Mouse (Mus musculus) gastrocnemius, postnatal 25 days (tissue): ENCODE measurements at regions not wholly inside any gene's neighbourhood (a gene's known extent, or its start where the extent isn't known, plus 50 kb on each side); places are given as distances from the start of the nearest gene placed in this dataset.
"Not testable (repeated sequence)": the region's sequence is repeated elsewhere in the genome, so short reads cannot be mapped to it uniquely, and the experiment has no call there.

ENCODE experiments used
- DNase-seq: peaks from one replicate; pipeline ENCODE4 v3.0.0; 2022

DNA sequence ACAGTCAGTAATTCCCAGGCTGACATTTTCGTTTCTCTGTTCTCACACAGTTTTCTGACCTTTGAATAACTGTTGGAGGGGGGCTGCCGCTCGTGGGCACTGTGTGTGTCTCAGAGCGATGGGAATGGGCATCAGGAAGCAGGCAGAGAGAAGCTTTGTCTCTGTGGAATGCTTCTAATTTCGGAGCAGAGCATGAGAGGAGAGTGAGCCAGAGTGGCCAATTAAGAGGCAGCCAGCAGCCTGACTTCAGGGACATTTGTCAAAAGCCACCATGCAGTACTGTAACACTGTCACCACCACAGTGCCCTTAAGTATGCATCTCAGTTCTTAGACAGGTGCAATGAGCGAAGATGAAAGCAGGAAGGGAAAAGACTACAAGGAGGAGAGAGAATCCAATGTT lies 592.1 kb downstream of the Dcdc2c start:
- no peak for DNase-seq

DNA sequence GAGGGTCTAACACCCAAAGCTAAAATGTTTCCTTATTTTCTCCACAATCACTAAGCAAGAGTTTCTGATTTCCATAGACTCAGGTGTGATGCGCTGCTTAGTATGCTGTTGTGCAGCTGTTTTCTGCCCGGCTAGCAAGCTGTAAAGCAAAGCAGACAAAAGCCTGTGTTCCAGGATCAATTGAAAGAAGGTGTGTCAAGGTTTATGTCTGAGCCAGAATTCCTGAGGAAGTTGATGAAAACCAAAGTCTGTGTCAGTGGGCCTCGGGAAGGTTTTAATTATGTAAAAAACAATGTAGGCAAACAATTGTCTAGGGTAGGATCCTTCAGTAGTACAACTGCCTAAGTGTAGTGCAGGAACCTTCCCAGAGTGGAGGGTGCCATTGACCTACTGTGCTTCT lies 604.6 kb downstream of the Dcdc2c start:
- DNase-seq, result no peak

DNA sequence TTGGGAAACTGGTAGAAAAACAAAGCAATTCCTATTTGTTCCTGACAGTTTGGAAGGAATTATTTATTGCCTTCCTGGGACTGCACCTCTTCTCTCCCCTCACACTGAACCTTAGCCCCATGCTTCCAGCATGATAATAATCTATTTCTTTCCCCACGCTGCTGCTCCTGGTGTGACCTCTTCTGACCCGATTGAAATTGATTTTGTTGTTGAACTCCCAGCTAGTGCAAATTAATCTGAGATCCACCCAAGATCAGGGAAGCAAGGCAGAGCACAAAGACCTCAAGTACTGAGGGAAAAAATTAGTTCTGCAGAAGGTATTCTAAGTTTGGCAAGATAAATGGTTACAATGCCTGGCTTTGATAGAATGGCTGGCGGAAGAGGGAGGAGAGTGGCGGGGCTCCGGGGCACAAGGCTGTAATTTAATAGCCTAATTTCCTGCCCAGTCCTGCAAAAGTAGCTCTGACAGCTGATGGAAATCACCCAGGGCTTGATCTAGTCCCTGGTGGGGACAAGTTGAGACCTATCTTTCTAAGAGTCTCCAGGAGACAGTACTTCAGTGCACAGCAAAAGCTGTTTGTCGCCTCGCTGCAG lies 604.6 kb upstream of the Sox11 start:
- no peak for DNase-seq

DNA sequence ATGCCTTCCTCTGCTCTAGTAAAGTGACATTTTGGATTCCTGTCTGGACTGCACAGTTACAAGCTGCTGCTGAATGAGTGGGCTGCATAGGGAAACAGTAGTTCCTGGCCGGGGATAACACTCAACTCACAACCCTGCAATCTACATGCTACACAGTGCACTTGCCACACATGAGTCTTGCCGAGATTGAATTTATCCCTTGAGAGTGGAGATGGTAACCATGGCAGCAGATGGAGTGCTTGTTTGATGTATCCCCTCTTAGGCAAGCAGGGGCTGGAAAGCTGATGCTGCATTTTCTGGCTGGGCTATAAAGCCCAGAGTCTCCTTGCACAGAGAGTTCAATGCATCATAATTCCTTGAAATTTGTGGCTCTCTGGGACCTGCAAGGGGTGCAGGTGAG lies 603.0 kb upstream of the Sox11 start:
- no peak for DNase-seq

DNA sequence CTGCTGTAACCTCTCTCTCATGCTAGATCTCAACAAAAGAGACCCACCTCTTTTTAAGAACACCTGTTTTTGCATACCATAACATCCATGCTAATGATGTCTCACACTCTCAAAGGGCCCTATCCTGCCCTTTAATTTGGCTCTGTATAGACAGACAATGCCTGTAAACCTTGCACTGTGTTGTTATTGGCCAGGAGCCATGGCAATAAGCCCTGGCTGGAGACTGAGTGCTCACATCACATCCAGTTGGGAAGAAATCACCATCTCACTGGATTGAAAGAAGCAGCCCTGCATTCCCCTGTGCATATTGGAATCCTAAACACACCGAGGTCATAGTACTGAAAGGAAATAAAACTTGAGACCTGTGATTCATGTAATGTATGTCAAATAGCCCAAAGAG lies 598.7 kb upstream of the Sox11 start:
- no peak for DNase-seq

DNA sequence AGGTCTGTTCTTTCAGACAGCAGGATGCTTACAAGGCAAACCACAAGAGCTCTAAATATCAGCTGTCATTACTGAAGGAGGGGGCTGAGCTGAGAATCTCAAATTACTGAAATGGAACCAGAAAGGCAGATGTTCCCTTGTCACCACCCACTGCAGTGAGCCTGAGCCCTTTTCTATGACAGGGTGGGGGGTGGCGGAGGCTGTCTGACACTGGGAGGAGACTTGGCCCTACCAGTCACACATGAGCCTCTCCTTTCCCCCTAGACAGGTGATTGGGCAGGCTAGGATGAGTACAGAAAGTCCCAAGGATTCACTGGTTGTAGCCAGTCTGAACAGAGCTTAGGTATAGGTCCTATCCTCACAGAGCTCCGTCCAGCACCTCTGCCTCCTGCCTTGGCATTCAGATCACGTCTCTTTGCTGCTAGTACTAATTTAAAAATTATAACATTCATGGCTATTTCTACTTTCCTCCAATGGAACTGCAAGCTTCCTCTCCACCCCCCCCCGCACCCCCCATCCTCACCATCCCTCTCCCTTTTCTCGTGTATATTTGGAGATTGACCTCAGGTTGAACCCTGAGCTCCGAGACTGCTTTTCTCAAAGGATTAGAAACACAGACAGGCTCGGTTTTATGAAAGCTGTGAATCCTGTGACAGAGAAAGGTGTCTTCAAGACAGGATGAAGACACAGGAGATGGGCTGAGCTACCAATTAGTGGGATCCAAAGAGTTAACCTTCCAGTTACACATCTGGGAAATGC lies 590.2 kb upstream of the Sox11 start:
- peak; percentile 18 for DNase-seq

DNA sequence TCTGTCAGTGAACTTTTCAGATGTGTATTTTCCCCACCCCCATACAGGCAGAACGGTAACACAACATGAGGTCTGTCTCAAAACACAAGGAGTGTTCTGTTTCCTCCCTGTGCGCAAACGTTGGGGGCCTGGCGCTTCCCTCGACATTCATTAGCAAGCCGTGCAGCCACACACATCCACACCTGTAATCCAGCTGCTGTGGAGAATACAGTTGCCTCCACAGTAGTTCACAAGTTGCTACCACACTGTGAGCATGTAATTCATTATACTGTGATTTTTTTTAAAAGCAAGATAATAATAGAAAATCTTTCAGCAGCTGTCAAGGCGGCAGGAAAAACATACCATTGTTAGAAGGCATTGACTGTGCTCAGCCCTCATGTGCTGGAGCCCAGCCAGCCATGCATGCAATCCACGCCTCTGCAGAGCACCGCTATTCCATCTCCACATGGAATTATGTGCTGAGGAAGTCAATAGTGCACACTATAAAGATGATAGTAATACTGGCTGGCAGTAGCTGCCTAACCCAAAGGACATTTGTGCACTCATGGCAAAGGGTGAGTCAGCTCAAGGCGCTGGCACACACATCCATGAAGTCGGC lies 586.1 kb upstream of the Sox11 start:
- no peak for DNase-seq

DNA sequence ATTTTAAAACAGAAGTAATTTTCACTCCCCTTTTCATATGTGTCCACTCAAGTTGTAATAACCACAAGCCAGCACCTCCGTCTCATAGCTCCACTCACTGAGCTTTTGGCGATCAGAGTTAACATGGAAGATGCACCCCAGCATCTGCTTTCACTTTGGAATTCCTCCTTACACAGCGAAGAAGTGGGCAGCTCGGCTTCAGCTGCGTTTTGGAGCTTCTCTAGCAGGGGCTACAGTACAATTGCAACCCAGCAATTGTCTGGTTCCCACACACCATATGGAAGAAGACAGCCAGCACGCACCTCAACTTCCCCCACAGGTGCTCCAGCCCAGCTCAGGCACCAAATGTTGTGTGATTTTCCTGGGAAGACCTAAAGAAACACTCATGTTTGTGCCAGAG lies 584.4 kb upstream of the Sox11 start:
- DNase-seq, result no peak

DNA sequence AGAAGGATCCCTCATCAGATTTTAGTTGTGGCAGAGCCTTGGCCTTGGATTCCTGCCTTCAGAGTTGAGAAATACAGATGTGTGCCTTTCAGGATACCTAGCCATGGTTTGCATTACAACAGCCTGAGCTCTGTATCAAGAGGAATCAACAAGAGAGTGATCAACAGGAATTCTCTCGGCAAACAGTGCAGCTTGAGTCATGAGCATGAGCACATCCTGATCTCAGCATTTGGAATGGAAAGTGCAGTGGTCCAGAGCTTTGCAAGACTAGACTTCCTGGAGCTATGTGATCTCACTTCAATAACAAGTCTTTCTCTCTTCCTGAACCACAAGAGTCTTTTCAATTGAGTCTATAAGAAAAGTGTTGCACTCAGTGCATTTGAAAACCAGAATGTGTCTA lies 578.2 kb upstream of the Sox11 start:
- DNase-seq, result no peak

DNA sequence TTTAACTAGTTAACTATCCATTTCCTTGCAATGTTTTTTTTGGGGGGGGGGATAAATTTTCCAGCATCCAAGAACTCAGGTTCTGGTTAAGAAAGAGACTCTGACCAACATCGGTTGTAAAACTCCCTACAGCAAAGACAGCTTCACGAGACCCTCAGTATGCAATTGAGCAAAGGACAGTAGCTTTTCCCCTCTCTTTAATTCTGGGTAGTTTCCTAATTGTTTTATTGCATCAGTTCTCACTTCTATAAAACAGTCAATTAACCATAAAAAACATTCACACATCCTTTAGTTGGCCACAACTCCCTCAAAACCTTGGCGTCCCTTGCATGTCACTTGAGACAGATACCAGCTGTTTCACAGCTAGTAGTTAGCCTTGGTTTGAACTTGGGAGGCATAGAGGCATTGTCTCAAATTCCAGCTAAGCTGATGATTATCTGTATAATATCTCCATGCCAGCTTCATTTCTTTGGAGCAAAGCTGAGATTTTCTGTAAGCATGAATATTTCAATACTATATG lies 574.1 kb upstream of the Sox11 start:
- no peak for DNase-seq

DNA sequence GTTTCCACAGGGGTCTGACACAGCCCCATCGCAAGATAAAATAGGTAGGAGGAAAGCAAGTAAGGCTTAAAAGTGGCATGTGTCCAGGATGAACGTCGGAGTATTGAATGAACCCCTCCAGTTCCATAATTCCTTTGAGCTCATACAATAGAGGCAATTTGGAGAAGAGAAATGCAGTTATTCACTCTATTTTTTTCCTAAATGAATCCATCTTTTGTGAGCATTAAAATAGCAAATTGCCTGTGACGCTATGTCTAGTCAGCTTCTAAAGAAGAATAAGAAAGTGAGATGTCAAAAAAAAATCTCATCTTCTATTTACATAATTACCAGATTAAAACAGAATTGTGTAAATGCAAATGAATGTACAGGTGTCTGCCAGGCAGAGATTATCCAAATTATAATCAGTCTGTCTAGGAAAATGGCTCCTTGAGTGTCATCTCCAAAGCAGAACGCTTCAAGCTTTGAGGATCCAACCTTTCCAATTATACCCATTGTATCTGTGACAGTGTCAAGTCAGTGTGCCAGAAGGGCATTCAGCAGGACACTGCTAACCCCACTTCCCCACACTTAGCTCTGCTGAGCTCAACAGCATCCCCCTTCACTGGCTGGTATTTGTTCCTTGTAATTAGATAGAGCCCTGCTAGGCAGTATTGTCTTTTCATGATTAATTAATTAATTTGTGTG lies 567.2 kb upstream of the Sox11 start:
- DNase-seq, result no peak

DNA sequence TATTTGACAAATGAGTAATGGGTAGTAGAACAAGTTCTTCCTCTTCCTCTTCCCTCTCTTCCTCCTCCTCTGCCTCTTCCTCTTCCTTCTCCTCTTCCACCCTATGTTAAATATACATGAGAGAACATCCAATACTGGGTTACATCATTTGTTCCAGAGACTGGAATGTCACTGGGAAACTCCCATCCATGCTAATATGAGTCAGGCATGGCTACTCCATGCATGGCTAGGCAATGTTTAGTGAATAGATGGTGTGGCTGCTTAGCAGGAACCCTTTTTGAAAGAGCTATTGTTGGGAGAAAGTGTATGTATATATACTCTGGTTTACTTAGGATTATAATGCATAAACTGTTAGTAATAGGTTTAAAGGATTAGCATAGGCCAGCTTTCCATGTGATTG lies 554.3 kb upstream of the Sox11 start:
- not testable (repeated sequence) for DNase-seq

DNA sequence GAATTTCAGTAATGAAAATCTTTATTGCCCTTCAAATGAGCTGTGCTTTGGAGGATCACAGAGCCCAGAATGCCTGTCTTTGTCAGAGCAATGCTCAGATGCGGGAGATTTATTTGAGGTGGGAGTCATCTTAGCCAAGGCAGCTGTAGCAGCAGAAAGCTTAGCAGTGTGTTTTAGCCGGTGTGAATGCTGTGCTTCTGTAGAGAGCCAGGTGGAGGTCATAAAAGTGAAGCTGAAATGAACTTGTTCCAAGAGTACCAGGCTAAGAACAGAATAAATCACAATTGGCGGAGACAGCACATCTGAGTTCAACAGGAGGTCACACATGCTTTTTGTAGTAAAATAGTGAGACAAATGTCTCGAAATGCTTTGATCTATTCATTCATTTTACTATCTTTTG lies 539.3 kb upstream of the Sox11 start:
- no peak for DNase-seq

DNA sequence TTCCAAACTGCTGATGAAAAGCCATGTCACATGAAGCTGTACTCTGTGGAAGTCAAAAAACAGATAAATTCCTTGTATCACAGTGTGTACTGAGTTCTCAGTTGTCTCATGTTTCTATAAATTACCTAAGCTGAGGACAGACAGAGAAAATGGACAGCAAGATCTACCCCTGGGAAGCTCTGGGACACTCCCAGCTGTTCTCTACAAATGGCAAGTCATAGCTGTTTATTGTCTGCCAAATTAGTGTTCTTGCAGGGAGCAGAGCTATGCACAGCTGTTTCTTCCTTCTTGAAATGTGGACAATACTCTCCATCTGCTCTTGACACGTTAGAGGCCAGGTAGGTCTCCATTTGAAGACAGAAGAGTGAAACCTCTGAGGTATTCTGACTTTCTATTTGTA lies 524.0 kb upstream of the Sox11 start:
- no peak for DNase-seq

DNA sequence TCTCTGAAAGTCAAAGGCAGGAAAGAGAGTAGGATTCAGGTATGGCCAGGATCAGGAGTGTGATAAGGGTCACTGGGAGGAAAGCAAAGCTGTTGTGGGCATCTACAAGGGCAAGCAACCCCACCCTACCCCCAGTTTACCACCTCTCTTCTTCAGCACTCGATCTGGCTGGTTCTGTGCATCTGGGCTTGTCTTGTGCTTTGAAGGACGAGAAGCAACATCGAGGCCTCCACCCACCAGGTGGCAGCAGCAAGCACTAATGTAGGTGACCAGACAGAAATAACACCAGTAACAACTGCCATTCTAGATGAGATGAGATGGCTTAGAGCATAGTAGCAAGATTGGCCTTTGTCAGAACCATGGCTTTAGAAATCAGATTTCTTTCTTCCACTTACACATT lies 507.2 kb upstream of the Sox11 start:
- no peak for DNase-seq

DNA sequence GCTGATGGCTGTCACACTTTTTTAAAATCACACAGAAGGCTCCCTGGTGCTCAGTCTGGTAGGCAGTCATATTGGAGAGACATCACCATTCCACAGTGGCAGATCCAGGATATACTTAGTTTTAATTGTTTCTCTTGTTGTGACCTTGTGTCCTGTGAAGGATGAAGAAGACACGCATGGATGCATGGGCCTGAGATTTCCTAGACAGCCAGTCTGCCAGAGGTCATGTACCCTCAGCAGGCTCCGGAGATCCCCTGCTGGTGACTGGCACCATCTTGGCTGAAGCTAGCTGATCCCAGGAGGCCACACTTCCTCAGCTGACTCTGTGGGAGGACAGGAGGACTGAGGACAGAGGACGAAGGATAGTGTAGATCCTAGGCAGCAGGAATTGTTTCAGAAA lies 506.7 kb upstream of the Sox11 start:
- DNase-seq, result no peak

DNA sequence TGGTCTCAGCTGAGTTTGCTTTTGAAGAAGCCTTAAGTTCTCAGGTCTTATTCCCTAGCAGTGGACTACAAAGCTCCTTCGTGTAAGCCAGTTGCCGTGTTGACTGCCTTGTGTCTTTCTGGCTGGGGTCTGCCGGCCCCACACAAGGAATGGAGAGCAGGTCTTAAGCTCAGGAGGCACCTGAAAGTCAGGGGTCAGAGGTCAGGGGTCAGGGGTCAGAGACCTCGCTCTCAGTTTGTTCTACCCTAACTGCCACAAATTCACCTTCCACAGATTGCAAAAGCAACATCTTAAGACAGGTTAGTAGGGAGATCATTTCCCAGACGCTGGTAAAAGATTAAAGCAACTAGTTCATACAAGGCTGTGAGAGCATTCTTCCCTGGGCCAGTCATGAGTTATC lies 505.8 kb upstream of the Sox11 start:
- DNase-seq, result no peak

DNA sequence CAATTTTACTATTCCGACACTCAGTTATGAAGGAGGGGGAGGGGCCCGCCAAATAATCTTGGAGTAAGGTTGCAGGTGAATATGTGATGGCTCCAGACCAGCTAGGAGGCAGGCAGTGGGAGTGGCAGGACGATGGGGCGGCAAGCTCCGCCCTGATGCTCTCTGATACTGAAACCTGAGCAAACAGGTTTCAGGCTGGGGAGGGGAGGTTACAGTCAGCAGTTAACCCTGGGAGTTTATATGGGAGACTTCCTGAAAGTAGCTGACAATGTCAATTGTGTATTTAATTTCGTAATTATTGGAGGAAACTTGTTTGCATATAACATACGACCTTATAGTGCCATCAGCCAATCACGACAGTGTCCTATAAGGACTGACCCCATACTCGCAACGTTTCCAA lies 505.0 kb upstream of the Sox11 start:
- DNase-seq, result no peak

DNA sequence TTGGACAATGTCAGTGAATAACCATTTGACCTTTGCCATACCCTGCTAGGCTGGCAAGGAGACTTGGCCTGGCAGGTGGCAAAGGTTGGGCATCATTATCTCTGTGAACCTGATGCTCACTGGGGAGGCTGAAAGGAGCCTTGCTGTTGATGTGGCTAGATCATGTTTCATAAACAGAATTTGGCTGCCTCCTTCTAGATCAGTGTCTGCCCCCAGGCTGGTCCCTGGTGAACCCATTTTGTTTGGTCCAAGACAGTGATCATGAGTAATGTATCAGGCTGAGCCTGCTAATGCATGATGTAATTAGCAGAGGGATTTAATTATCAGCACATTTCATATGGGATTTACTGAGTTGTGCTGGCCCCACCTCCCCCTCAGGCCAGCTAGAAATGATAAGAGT lies 502.6 kb upstream of the Sox11 start:
- DNase-seq, result no peak

DNA sequence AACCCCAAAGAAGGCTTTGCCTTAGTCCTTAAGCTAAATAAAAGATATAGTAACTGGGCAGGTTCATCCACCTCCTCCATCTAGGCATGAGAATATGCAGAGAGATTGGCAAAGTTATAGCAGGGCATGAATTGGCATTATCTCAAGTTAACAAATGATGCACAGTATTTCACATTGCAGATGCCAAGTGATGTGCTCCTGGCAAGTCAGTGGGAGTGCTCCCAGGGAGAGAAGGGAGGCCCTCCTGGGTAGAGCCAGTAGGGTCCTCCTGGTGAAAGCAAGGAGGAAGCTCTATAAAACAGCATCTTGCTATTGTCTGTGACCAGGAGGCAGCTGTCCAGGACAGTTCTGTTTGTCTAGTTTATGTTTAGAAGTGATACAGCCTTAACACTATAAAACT lies 496.6 kb upstream of the Sox11 start:
- DNase-seq, result no peak

DNA sequence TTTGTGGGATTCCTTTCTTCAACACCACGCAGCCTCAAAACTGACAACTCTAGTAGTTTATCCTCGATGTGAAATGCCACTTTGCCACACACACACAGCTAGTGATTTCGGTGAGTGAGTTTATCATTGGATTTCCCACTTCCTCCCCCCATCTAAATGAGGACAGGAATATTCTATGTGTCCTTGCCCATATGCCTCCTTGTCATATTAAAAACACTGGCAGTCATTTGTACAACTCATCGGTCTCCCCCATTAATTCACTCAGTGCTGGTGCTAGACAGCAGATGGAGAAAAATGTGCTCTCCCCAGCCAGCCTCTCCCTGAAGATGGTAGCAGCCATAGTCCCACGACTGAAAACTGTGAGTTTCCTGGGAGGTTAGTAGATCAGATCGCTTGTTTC lies 496.0 kb upstream of the Sox11 start:
- no peak for DNase-seq

DNA sequence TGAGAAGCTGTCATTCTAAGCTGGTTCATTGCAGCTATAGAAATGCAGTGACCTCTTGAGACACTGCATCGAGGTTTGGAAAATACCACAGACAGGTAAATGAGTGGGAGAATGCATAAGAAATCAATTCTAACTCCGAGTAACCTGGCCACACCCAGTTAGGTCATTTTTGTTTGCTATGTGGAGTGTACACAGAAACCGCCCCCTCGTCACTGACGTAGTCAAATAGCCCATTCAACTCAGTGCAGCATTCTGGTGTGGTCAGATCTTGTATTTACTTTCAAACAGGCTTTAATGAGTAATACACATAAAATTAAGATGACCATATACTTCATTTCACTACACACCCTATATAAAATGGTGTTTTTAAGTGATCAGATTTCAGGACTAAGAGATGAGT lies 483.8 kb upstream of the Sox11 start:
- no peak for DNase-seq

DNA sequence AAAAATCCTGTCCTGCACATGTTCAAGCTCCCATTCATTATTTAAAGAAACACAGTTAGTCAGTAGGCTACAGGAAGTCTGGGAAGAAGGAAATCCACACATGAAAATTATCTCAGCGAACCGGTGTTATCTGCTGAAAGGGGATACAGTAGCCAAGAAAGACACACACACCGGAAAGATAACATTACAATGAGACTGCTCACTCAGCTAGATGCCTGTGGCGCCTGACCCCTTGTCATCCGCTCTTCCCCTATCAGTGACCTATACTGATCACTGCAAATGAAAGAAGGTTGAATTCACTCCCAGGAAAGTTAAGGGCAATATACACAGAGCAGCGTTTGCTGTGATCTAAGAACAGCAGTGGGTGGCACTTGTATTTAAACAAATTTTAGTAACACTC lies 481.0 kb upstream of the Sox11 start:
- no peak for DNase-seq
